In genomic region chr13:94205234-94205633, GRCm38 (mm10) we compare ENCODE assay signal across 8 mouse cellular contexts.
A peak's percentile ranks its signal among the peaks of the same experiment; 100 is the strongest.
DNase-seq lines count a peak whose midpoint lies in the region; ATAC-seq and TF ChIP-seq lines count a peak whose summit lies in the region.

No protein-coding gene starts in this region.

- no peaks in the 10 kb centered on the region for H3K36me3 ChIP-seq in hindbrain, embryonic 11.5 days (ENCODE audit: control insufficient read depth, insufficient read depth, low read length)
- H3K36me3 ChIP-seq in limb, embryonic 14.5 days (ENCODE audit: control insufficient read depth, insufficient read depth, low read length) = peaks cover 30% of the 10 kb centered on the region

- intact Hi-C loops in left cerebral cortex, adult 2 months (cut with DNase I) = loop anchor here (2.0 to 5.0 kb wide), 2 partner anchors 58 to 413 kb away; no protein-coding TSS in a partner anchor
- intact Hi-C loops in left cerebral cortex, postnatal 36 days (cut with DNase I) = loop anchor here (5.0 kb wide), 1 partner anchor 413 kb away; no protein-coding TSS in a partner anchor

- no peak overlapping the region for H3K9ac ChIP-seq in hindbrain, embryonic 11.5 days (ENCODE audit: low read depth, low read length)
- H3K9ac ChIP-seq in limb, embryonic 14.5 days (ENCODE audit: low read depth, low read length, severe bottlenecking) = no peak overlapping the region

- peak; percentile 76 for ATAC-seq in hindbrain, embryonic 11.5 days (ENCODE audit: low FRiP score)
- peak; percentile 78; the same call in 1 of the 2 replicates for ATAC-seq in limb, embryonic 14.5 days (ENCODE audit: low FRiP score, low read depth)

- H3K9me3 ChIP-seq in hindbrain, embryonic 11.5 days (ENCODE audit: control insufficient read depth, low read length) = no peaks in the 10 kb centered on the region
- peaks cover 4% of the 10 kb centered on the region; the same call in 1 of the 2 replicates for H3K9me3 ChIP-seq in limb, embryonic 14.5 days (ENCODE audit: control insufficient read depth, low read length)

- H3K4me1 ChIP-seq in cortical plate, adult 2 months (ENCODE audit: control insufficient read depth, insufficient read depth, low read length) = no peaks in the 10 kb centered on the region
- no peaks in the 10 kb centered on the region for H3K4me1 ChIP-seq in hindbrain, embryonic 11.5 days (replicated peaks; ENCODE audit: control insufficient read depth, insufficient read depth, low read length)
- H3K4me1 ChIP-seq in limb, embryonic 14.5 days (ENCODE audit: control insufficient read depth, insufficient read depth, low read length) = no peaks in the 10 kb centered on the region

- no peak for TF ChIP-seq POLR2A in cortical plate, adult 2 months (IDR thresholded peaks at IDR 0.05; ENCODE audit: extremely low read depth, insufficient read depth, low read length)
- no peak for TF ChIP-seq POLR2A in limb, embryonic 14.5 days (IDR thresholded peaks at IDR 0.05; ENCODE audit: borderline replicate concordance, extremely low read depth, insufficient read depth, insufficient read length)

- no peak for DNase-seq in left cerebral cortex, adult 2 months (ENCODE audit: extremely low spot score in 1 of 2, low spot score in 2 of 2)
- DNase-seq in left cerebral cortex, postnatal 36 days (ENCODE audit: low spot score in 2 of 2) = no peak
- peak; percentile 69 for DNase-seq in adipocyte (ENCODE audit: low spot score)
- DNase-seq in hindbrain, embryonic 11.5 days (ENCODE audit: low spot score) = peak; percentile 71
- peak; percentile 87 for DNase-seq in limb, embryonic 14.5 days (ENCODE audit: low spot score)
- peak; percentile 9 to 12 for DNase-seq in natural killer cell, adult 2 months (ENCODE audit: low spot score in 2 of 2)
- DNase-seq in left cerebral cortex, adult 11 months (ENCODE audit: low spot score) = no peak

- no peak overlapping the region for H3K27ac ChIP-seq in left cerebral cortex, adult 2 months
- H3K27ac ChIP-seq in cortical plate, adult 2 months (ENCODE audit: insufficient read depth, low read length) = no peak overlapping the region
- H3K27ac ChIP-seq in hindbrain, embryonic 11.5 days (ENCODE audit: low read depth, low read length) = no peak overlapping the region
- no peak overlapping the region for H3K27ac ChIP-seq in limb, embryonic 14.5 days (replicated peaks; ENCODE audit: low read depth, low read length)

- H3K4me3 ChIP-seq in left cerebral cortex, adult 2 months = no peak overlapping the region
- no peak overlapping the region for H3K4me3 ChIP-seq in cortical plate, adult 2 months (ENCODE audit: insufficient read depth, low read length)
- H3K4me3 ChIP-seq in hindbrain, embryonic 11.5 days (ENCODE audit: low read depth, low read length) = no peak overlapping the region
- H3K4me3 ChIP-seq in limb, embryonic 14.5 days (replicated peaks; ENCODE audit: low read length) = no peak overlapping the region

- peak; percentile 80 for TF ChIP-seq CTCF in left cerebral cortex, adult 2 months (IDR thresholded peaks at IDR 0.05)
- TF ChIP-seq CTCF in cortical plate, adult 2 months (IDR thresholded peaks at IDR 0.05; ENCODE audit: extremely low read depth, insufficient read depth, low read length) = peak; percentile 78

- no peaks in the 10 kb centered on the region for H3K27me3 ChIP-seq in hindbrain, embryonic 11.5 days (ENCODE audit: control insufficient read depth, insufficient read depth, low read length)
- no peaks in the 10 kb centered on the region for H3K27me3 ChIP-seq in limb, embryonic 14.5 days (ENCODE audit: control insufficient read depth, insufficient read depth, low read length)

- no peak overlapping the region for H3K4me2 ChIP-seq in hindbrain, embryonic 11.5 days (replicated peaks; ENCODE audit: low read depth, low read length)
- H3K4me2 ChIP-seq in limb, embryonic 14.5 days (replicated peaks; ENCODE audit: low read depth, low read length, severe bottlenecking) = no peak overlapping the region

- 9% methylated on average over 6 of the region's 6 CpGs for WGBS in hindbrain, embryonic 11.5 days
- 13% methylated on average over 6 of the region's 6 CpGs for WGBS in limb, embryonic 14.5 days

Comparison
In these comparisons a context has a peak if more than half of its experiments do, and no peak if none do; other contexts are left out.
1. DNase-seq: peak in adipocyte (single experiment), hindbrain, embryonic 11.5 days (single experiment), limb, embryonic 14.5 days (single experiment) and natural killer cell, adult 2 months (2 of 2); none in left cerebral cortex, adult 2 months (0 of 2), left cerebral cortex, postnatal 36 days (0 of 2) and left cerebral cortex, adult 11 months (single experiment).